Mouse (Mus musculus): Measurements from ENCODE around the gene Lmo2. TPM values are rescaled to one million over a fixed set of nuclear protein-coding genes. Genes with fewer than 3 reads are reported as not detected.
A peak's percentile ranks its signal among the peaks of the same experiment; 100 is the strongest.

Gene Lmo2
- polyA plus RNA-seq, 1 experiment, result not detected

- Histone ChIP-seq H3K36me3 (ENCODE audit: control insufficient read depth, insufficient read depth, low read length, poor library complexity, severe bottlenecking) (no peaks in the 10 kb centered on the region), H3K4me3 (ENCODE audit: low read depth, low read length) (peak overlapping the region; percentile 87), H3K27ac (ENCODE audit: insufficient read depth, low read length) (no peak overlapping the region), H3K27me3 (ENCODE audit: control insufficient read depth, insufficient read depth, low read length, poor library complexity, severe bottlenecking) (peaks cover 30% of the 10 kb centered on the region), H3K4me1 (ENCODE audit: control insufficient read depth, insufficient read depth, low read length) (no peaks in the 10 kb centered on the region), H3K9ac (ENCODE audit: low read depth, poor library complexity, severe bottlenecking) (peak overlapping the region; percentile 71; the same call in 1 of the 2 replicates), H3K9me3 (replicated peaks; ENCODE audit: control insufficient read depth, insufficient read depth, low read length, poor library complexity, severe bottlenecking) (no peaks in the 10 kb centered on the region)
- no peak for TF ChIP-seq EP300 (IDR thresholded peaks at IDR 0.05; ENCODE audit: insufficient read depth, low read depth, low read length)
- TF ChIP-seq POLR2A (IDR thresholded peaks at IDR 0.05; ENCODE audit: insufficient read depth, low read length), result no peak
- TF ChIP-seq CTCF (IDR thresholded peaks at IDR 0.05; ENCODE audit: low read depth, low read length), result no peak
These were observed 11.2 kb downstream of the Lmo2 start for GRCm38 (mm10) chr2:103968919-103969436.

- Histone ChIP-seq H3K27ac (ENCODE audit: insufficient read depth, low read length) (no peak overlapping the region), H3K9me3 (replicated peaks; ENCODE audit: control insufficient read depth, insufficient read depth, low read length, poor library complexity, severe bottlenecking) (no peaks in the 10 kb centered on the region), H3K9ac (ENCODE audit: low read depth, poor library complexity, severe bottlenecking) (peak overlapping the region; percentile 71), H3K27me3 (ENCODE audit: control insufficient read depth, insufficient read depth, low read length, poor library complexity, severe bottlenecking) (peaks cover 30% of the 10 kb centered on the region), H3K4me1 (ENCODE audit: control insufficient read depth, insufficient read depth, low read length) (no peaks in the 10 kb centered on the region), H3K4me3 (ENCODE audit: low read depth, low read length) (peak overlapping the region; percentile 87), H3K36me3 (ENCODE audit: control insufficient read depth, insufficient read depth, low read length, poor library complexity, severe bottlenecking) (no peaks in the 10 kb centered on the region)
- TF ChIP-seq POLR2A (IDR thresholded peaks at IDR 0.05; ENCODE audit: insufficient read depth, low read length) (no peak), CTCF (IDR thresholded peaks at IDR 0.05; ENCODE audit: low read depth, low read length) (peak; percentile 27)
These were observed 11.8 kb downstream of the Lmo2 start for GRCm38 (mm10) chr2:103969437-103970040.

GRCm38 (mm10) chr2:103970041-103970790 is 12.4 kb downstream of the Lmo2 start:
- TF ChIP-seq POLR2A (IDR thresholded peaks at IDR 0.05; ENCODE audit: insufficient read depth, low read length) (no peak), EP300 (IDR thresholded peaks at IDR 0.05; ENCODE audit: insufficient read depth, low read depth, low read length) (no peak), CTCF (IDR thresholded peaks at IDR 0.05; ENCODE audit: low read depth, low read length) (no peak)
- Histone ChIP-seq H3K36me3 (ENCODE audit: control insufficient read depth, insufficient read depth, low read length, poor library complexity, severe bottlenecking) (no peaks in the 10 kb centered on the region), H3K4me3 (ENCODE audit: low read depth, low read length) (peak overlapping the region; percentile 62), H3K27me3 (ENCODE audit: control insufficient read depth, insufficient read depth, low read length, poor library complexity, severe bottlenecking) (peaks cover 30% of the 10 kb centered on the region), H3K9ac (ENCODE audit: low read depth, poor library complexity, severe bottlenecking) (peak overlapping the region; percentile 71), H3K27ac (ENCODE audit: insufficient read depth, low read length) (no peak overlapping the region), H3K4me1 (ENCODE audit: control insufficient read depth, insufficient read depth, low read length) (no peaks in the 10 kb centered on the region), H3K9me3 (replicated peaks; ENCODE audit: control insufficient read depth, insufficient read depth, low read length, poor library complexity, severe bottlenecking) (no peaks in the 10 kb centered on the region)

GRCm38 (mm10) chr2:103970791-103971649 is 13.2 kb downstream of the Lmo2 start:
- Histone ChIP-seq H3K4me3 (ENCODE audit: low read depth, low read length) (peak overlapping the region; percentile 62), H3K9me3 (replicated peaks; ENCODE audit: control insufficient read depth, insufficient read depth, low read length, poor library complexity, severe bottlenecking) (no peaks in the 10 kb centered on the region), H3K27ac (ENCODE audit: insufficient read depth, low read length) (no peak overlapping the region), H3K4me1 (ENCODE audit: control insufficient read depth, insufficient read depth, low read length) (no peaks in the 10 kb centered on the region), H3K36me3 (ENCODE audit: control insufficient read depth, insufficient read depth, low read length, poor library complexity, severe bottlenecking) (no peaks in the 10 kb centered on the region), H3K9ac (ENCODE audit: low read depth, poor library complexity, severe bottlenecking) (peak overlapping the region; percentile 71), H3K27me3 (ENCODE audit: control insufficient read depth, insufficient read depth, low read length, poor library complexity, severe bottlenecking) (peaks cover 30% of the 10 kb centered on the region)
- no peak for TF ChIP-seq CTCF (IDR thresholded peaks at IDR 0.05; ENCODE audit: low read depth, low read length)
- TF ChIP-seq POLR2A (IDR thresholded peaks at IDR 0.05; ENCODE audit: insufficient read depth, low read length), result no peak
- no peak for TF ChIP-seq EP300 (IDR thresholded peaks at IDR 0.05; ENCODE audit: insufficient read depth, low read depth, low read length)

GRCm38 (mm10) chr2:103971838-103972237 is 14.1 kb downstream of the Lmo2 start:
- Histone ChIP-seq H3K9ac (ENCODE audit: low read depth, poor library complexity, severe bottlenecking) (no peak overlapping the region), H3K27ac (ENCODE audit: insufficient read depth, low read length) (no peak overlapping the region), H3K4me3 (ENCODE audit: low read depth, low read length) (no peak overlapping the region), H3K36me3 (ENCODE audit: control insufficient read depth, insufficient read depth, low read length, poor library complexity, severe bottlenecking) (no peaks in the 10 kb centered on the region), H3K9me3 (replicated peaks; ENCODE audit: control insufficient read depth, insufficient read depth, low read length, poor library complexity, severe bottlenecking) (no peaks in the 10 kb centered on the region), H3K4me1 (ENCODE audit: control insufficient read depth, insufficient read depth, low read length) (no peaks in the 10 kb centered on the region), H3K27me3 (ENCODE audit: control insufficient read depth, insufficient read depth, low read length, poor library complexity, severe bottlenecking) (peaks cover 30% of the 10 kb centered on the region)
- TF ChIP-seq EP300 (IDR thresholded peaks at IDR 0.05; ENCODE audit: insufficient read depth, low read depth, low read length) (no peak), CTCF (IDR thresholded peaks at IDR 0.05; ENCODE audit: low read depth, low read length) (no peak), POLR2A (IDR thresholded peaks at IDR 0.05; ENCODE audit: insufficient read depth, low read length) (no peak)
